Mouse (Mus musculus): ENCODE data around the gene A3galt2.

- TF ChIP-seq CTCF (IDR thresholded peaks at IDR 0.05; ENCODE audit: low read depth) (no peak), EP300 (optimal IDR thresholded peaks at IDR 0.05) (no peak)
Observed at GRCm38 (mm10) chr4:128793710-128794109, 38.5 kb downstream of the A3galt2 start.
